Mouse (Mus musculus): ENCODE results near the gene Rbms1.

GRCm38 (mm10) chr2:60715771-60716170 is 247.2 kb downstream of the Rbms1 start:
- TF ChIP-seq GATA1 (IDR thresholded peaks at IDR 0.05; ENCODE audit: low read length) (no peak), TAL1 (IDR thresholded peaks at IDR 0.05; ENCODE audit: low read length) (no peak)

All from erythroblast, embryonic 14.5 days (primary cell).